Mouse (Mus musculus): Measurements from ENCODE around the gene Rassf3. TPM values are rescaled to one million over a fixed set of nuclear protein-coding genes. Genes with fewer than 3 reads are reported as not detected.

Rassf3 gene
- polyA plus RNA-seq, 1 experiment: 15.5 TPM

GRCm38 (mm10) chr10:121394789-121395325, 81.3 kb downstream of the Rassf3 start:
- peaks cover 19% of the 10 kb centered on the region for H3K4me1 ChIP-seq (replicated peaks; ENCODE audit: control insufficient read depth, insufficient read depth, low read length)
- H3K4me3 ChIP-seq (ENCODE audit: control insufficient read depth, insufficient read depth, low read length): no peak overlapping the region
- no peak overlapping the region for H3K27ac ChIP-seq (ENCODE audit: control insufficient read depth, insufficient read depth, low read length)
- H3K27me3 ChIP-seq (ENCODE audit: control insufficient read depth, insufficient read depth, low read length): no peaks in the 10 kb centered on the region
- H3K36me3 ChIP-seq (ENCODE audit: control insufficient read depth, insufficient read depth, low read length): 0 out of 2 replicates have a peak, but pooled peaks cover 3% of the 10 kb centered on the region
- 91% methylated on average over 18 of the region's 18 CpGs for WGBS
- no peak for DNase-seq
- TF ChIP-seq POLR2A (IDR thresholded peaks at IDR 0.05; ENCODE audit: control insufficient read depth, extremely low read depth, insufficient read depth, low read length, poor library complexity): no peak

DNA sequence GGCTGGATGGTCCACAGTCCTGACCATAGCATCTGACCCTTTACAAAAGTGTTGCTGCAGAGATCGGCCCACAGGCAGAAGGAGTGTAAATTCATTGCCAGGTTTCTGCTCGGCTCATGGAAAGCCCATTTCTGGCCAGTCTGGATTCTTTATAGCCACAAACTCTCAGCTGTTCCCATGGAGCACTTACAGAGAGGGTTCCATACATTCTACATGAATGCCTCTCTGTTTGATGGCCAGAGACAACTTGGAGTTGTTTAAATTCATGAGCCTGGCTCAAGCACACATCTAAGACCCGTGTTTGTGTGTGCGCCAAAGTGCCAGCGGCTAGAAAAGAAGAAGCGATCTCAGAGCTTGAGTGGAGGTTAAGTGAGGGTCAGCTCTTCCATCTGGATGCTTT, 81.9 kb downstream of the Rassf3 start:
- Histone ChIP-seq H3K27ac (ENCODE audit: control insufficient read depth, insufficient read depth, low read length) (no peak overlapping the region), H3K36me3 (ENCODE audit: control insufficient read depth, insufficient read depth, low read length) (0 out of 2 replicates have a peak, but pooled peaks cover 3% of the 10 kb centered on the region), H3K4me3 (ENCODE audit: control insufficient read depth, insufficient read depth, low read length) (no peak overlapping the region)

DNA sequence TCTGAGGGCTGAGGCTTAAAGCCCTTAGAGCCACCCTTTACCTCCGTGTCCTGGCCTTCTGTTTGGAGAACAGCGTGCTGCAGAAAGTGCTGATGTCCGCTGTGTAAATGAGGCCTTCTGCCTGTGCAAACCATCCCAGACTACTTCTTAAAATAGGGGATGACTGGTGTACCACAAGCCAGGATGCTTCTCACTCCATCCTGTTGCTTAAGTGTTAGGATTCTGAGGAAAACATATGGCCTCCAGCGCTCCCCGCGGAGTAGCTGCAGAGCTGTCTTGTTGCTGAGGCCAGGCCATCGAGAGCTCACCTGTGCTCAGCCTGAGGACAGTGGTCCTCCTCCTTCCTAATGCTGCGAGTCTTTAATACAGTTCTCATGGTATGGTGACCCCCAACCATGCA, 84.2 kb downstream of the Rassf3 start:
- TF ChIP-seq POLR2A (IDR thresholded peaks at IDR 0.05; ENCODE audit: control insufficient read depth, extremely low read depth, insufficient read depth, low read length, poor library complexity): no peak
- no peak overlapping the region for H3K27ac ChIP-seq (ENCODE audit: control insufficient read depth, insufficient read depth, low read length)
- DNase-seq: no peak
- H3K27me3 ChIP-seq (ENCODE audit: control insufficient read depth, insufficient read depth, low read length): no peaks in the 10 kb centered on the region
- 0 out of 2 replicates have a peak, but pooled peaks cover 3% of the 10 kb centered on the region for H3K36me3 ChIP-seq (ENCODE audit: control insufficient read depth, insufficient read depth, low read length)
- no peak overlapping the region for H3K4me3 ChIP-seq (ENCODE audit: control insufficient read depth, insufficient read depth, low read length)
- H3K4me1 ChIP-seq (replicated peaks; ENCODE audit: control insufficient read depth, insufficient read depth, low read length): no peaks in the 10 kb centered on the region
- WGBS: 98% methylated on average over 8 of the region's 8 CpGs

More for the DNA sequence above, 81.9 kb downstream of the Rassf3 start:
- Histone ChIP-seq H3K27me3 (ENCODE audit: control insufficient read depth, insufficient read depth, low read length) (no peaks in the 10 kb centered on the region), H3K4me1 (replicated peaks; ENCODE audit: control insufficient read depth, insufficient read depth, low read length) (peaks cover 14% of the 10 kb centered on the region)
- 93% methylated on average over 6 of the region's 6 CpGs for WGBS
- TF ChIP-seq CTCF (IDR thresholded peaks at IDR 0.05; ENCODE audit: borderline replicate concordance, control insufficient read depth, extremely low read depth, insufficient read depth, low read length, poor library complexity) (no peak), POLR2A (IDR thresholded peaks at IDR 0.05; ENCODE audit: control insufficient read depth, extremely low read depth, insufficient read depth, low read length, poor library complexity) (no peak)
- DNase-seq: no peak

- 96% methylated on average over 10 of the region's 10 CpGs for WGBS
- Histone ChIP-seq H3K4me1 (replicated peaks; ENCODE audit: control insufficient read depth, insufficient read depth, low read length) (no peaks in the 10 kb centered on the region), H3K27me3 (ENCODE audit: control insufficient read depth, insufficient read depth, low read length) (no peaks in the 10 kb centered on the region), H3K27ac (ENCODE audit: control insufficient read depth, insufficient read depth, low read length) (no peak overlapping the region), H3K4me3 (ENCODE audit: control insufficient read depth, insufficient read depth, low read length) (no peak overlapping the region), H3K36me3 (ENCODE audit: control insufficient read depth, insufficient read depth, low read length) (0 out of 2 replicates have a peak, but pooled peaks cover 3% of the 10 kb centered on the region)
- DNase-seq: no peak
- TF ChIP-seq POLR2A (IDR thresholded peaks at IDR 0.05; ENCODE audit: control insufficient read depth, extremely low read depth, insufficient read depth, low read length, poor library complexity): no peak
- no peak for TF ChIP-seq CTCF (IDR thresholded peaks at IDR 0.05; ENCODE audit: borderline replicate concordance, control insufficient read depth, extremely low read depth, insufficient read depth, low read length, poor library complexity)
These were observed 85.5 kb downstream of the Rassf3 start for GRCm38 (mm10) chr10:121390602-121391001.

GRCm38 (mm10) chr10:121386347-121386746, 89.8 kb downstream of the Rassf3 start:
- Histone ChIP-seq H3K27ac (ENCODE audit: control insufficient read depth, insufficient read depth, low read length) (no peak overlapping the region), H3K36me3 (ENCODE audit: control insufficient read depth, insufficient read depth, low read length) (0 out of 2 replicates have a peak, but pooled peaks cover 5% of the 10 kb centered on the region), H3K4me1 (replicated peaks; ENCODE audit: control insufficient read depth, insufficient read depth, low read length) (peaks cover 7% of the 10 kb centered on the region), H3K4me3 (ENCODE audit: control insufficient read depth, insufficient read depth, low read length) (no peak overlapping the region), H3K27me3 (ENCODE audit: control insufficient read depth, insufficient read depth, low read length) (no peaks in the 10 kb centered on the region)
- WGBS: 90% methylated on average over 9 of the region's 9 CpGs
- DNase-seq: no peak
- no peak for TF ChIP-seq CTCF (IDR thresholded peaks at IDR 0.05; ENCODE audit: borderline replicate concordance, control insufficient read depth, extremely low read depth, insufficient read depth, low read length, poor library complexity)
- TF ChIP-seq POLR2A (IDR thresholded peaks at IDR 0.05; ENCODE audit: control insufficient read depth, extremely low read depth, insufficient read depth, low read length, poor library complexity): no peak

DNA sequence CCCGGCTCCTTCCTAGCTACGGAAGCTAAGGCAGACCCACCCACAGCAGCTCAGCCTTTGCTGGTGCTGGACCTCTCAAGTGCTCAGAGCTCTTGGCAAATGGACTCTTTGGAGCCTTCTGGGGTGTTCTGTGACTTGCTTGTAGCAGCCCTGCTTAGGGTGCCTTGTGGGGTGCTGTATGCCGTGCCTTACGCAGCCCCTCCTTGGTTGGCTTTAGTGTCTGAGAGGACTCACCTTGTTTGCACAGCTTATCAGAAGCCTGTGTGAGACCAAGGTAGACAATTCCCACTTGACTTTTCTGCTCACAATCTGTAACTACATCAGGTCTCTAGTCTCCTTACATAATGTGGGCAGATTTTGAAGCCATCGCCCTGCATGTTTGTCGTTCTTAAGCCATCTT, 90.5 kb downstream of the Rassf3 start:
- Histone ChIP-seq H3K27me3 (ENCODE audit: control insufficient read depth, insufficient read depth, low read length) (no peaks in the 10 kb centered on the region), H3K36me3 (ENCODE audit: control insufficient read depth, insufficient read depth, low read length) (0 out of 2 replicates have a peak, but pooled peaks cover 7% of the 10 kb centered on the region), H3K4me1 (replicated peaks; ENCODE audit: control insufficient read depth, insufficient read depth, low read length) (peaks cover 7% of the 10 kb centered on the region), H3K4me3 (ENCODE audit: control insufficient read depth, insufficient read depth, low read length) (no peak overlapping the region), H3K27ac (ENCODE audit: control insufficient read depth, insufficient read depth, low read length) (no peak overlapping the region)
- TF ChIP-seq CTCF (IDR thresholded peaks at IDR 0.05; ENCODE audit: borderline replicate concordance, control insufficient read depth, extremely low read depth, insufficient read depth, low read length, poor library complexity): no peak
- no peak for TF ChIP-seq POLR2A (IDR thresholded peaks at IDR 0.05; ENCODE audit: control insufficient read depth, extremely low read depth, insufficient read depth, low read length, poor library complexity)
- DNase-seq: no peak
- WGBS: 98% methylated on average over 6 of the region's 6 CpGs

- H3K36me3 ChIP-seq (ENCODE audit: control insufficient read depth, insufficient read depth, low read length): 0 out of 2 replicates have a peak, but pooled peaks cover 8% of the 10 kb centered on the region
These were observed 91.4 kb downstream of the Rassf3 start for GRCm38 (mm10) chr10:121384710-121385109.

More at GRCm38 (mm10) chr10:121384710-121385109, 91.4 kb downstream of the Rassf3 start:
- Histone ChIP-seq H3K27ac (ENCODE audit: control insufficient read depth, insufficient read depth, low read length) (no peak overlapping the region), H3K4me3 (ENCODE audit: control insufficient read depth, insufficient read depth, low read length) (no peak overlapping the region), H3K4me1 (replicated peaks; ENCODE audit: control insufficient read depth, insufficient read depth, low read length) (peaks cover 7% of the 10 kb centered on the region), H3K27me3 (ENCODE audit: control insufficient read depth, insufficient read depth, low read length) (no peaks in the 10 kb centered on the region)
- TF ChIP-seq POLR2A (IDR thresholded peaks at IDR 0.05; ENCODE audit: control insufficient read depth, extremely low read depth, insufficient read depth, low read length, poor library complexity) (no peak), CTCF (IDR thresholded peaks at IDR 0.05; ENCODE audit: borderline replicate concordance, control insufficient read depth, extremely low read depth, insufficient read depth, low read length, poor library complexity) (no peak)
- 93% methylated on average over 13 of the region's 13 CpGs for WGBS
- no peak for DNase-seq

Measured in thymus, adult 2 months (tissue).